Mouse (Mus musculus) layer of hippocampus, adult 18-20 months (tissue): ENCODE data around the gene Usp20. TPM values are rescaled to one million over a fixed set of nuclear protein-coding genes. Genes with fewer than 3 reads are reported as not detected.

Source experiments
- DNase-seq, 2 experiments: peaks; one replicate each; pipeline ENCODE4 v3.0.0; 2022; ENCODE audit warnings: low spot score in 2 of 2
- total RNA-seq, 2 experiments: library from RNA; stranded (reverse); gene quantifications; 2 replicates each; pipeline ENCODE4 v1.2.3; 2021

Usp20 gene
- total RNA-seq, 2 experiments from 2014 or later, result 86.5 to 90.9 TPM

- no peak for DNase-seq
Measured at GRCm38 (mm10) chr2:31069506-31069905, 87.4 kb downstream of the Usp20 start.

Other genes with a start within 250 kb of the Usp20 start
- gene 1700001O22Rik, start 178.6 kb upstream of the Usp20 start, total RNA-seq, result 1 to 10 TPM; 4.9 to 5.2 TPM
- gene Ntmt1, start 174.5 kb upstream of the Usp20 start, total RNA-seq, result 10 to 100 TPM; 32.1 to 32.5 TPM
- gene Asb6, start 151.9 kb upstream of the Usp20 start, total RNA-seq, result 10 to 100 TPM; 40.2 to 43.3 TPM
- gene Prrx2, start 147.3 kb upstream of the Usp20 start, total RNA-seq, result 1 to 10 TPM in 1 of 2 experiments, under 1 TPM in 1; 0.94 to 1.9 TPM
- 1 to 10 TPM; 2.5 to 5.2 TPM for gene Ptges, start 52.4 kb upstream of the Usp20 start, total RNA-seq
- gene Tor1b, start 29.3 kb upstream of the Usp20 start, total RNA-seq, result 10 to 100 TPM; 32.3 to 38.3 TPM
- gene Tor1a, start 14.3 kb upstream of the Usp20 start, total RNA-seq, result 10 to 100 TPM; 49.5 to 51.4 TPM
- 10 to 100 TPM; 68.0 to 68.2 TPM for gene BC005624, start 78 bp upstream of the Usp20 start, total RNA-seq
- 100 to 1,000 TPM; 111 to 130 TPM for gene Fnbp1, start 159.7 kb downstream of the Usp20 start, total RNA-seq
- gene Gpr107, start 170.0 kb downstream of the Usp20 start, total RNA-seq, result 10 to 100 TPM; 42.5 to 48.2 TPM